Mouse (Mus musculus) testis, postnatal 10 days (tissue): ENCODE measurements at regions not wholly inside any gene's neighbourhood (a gene's known extent, or its start where the extent isn't known, plus 50 kb on each side); places are given as distances from the start of the nearest gene placed in this dataset.

ENCODE experiments used
- DNase-seq: peaks from one replicate; pipeline ENCODE4 v3.0.0; 2021; ENCODE audit warnings: low spot score

DNA sequence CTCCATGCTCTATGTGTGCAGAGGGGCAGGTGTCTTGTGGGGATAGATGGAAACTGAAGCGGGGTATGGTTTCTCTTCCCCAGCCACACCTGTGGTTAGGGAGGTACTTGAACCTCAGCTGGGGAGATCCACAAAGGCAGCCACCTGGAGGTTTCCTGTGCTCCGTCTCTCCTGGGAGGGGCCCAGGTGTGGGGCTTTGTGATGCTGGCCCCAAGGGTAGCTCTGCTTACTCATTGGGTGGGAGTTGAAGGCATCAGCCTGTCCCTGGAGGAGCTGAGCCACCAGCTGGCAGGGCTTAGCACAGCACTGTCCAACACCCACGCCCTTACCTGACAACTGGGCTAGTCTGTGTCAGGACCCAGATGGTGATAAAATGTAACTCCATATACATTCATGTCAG is 81.4 kb downstream of the Lhx2 start:
- no peak for DNase-seq

- DNase-seq = no peak
Observed at GRCm38 (mm10) chr2:38422406-38422805, 83.3 kb downstream of the Lhx2 start.

GRCm38 (mm10) chr2:38423886-38424277 is 84.8 kb downstream of the Lhx2 start:
- no peak for DNase-seq

GRCm38 (mm10) chr2:38424278-38424931 is 85.3 kb downstream of the Lhx2 start:
- no peak for DNase-seq

DNA sequence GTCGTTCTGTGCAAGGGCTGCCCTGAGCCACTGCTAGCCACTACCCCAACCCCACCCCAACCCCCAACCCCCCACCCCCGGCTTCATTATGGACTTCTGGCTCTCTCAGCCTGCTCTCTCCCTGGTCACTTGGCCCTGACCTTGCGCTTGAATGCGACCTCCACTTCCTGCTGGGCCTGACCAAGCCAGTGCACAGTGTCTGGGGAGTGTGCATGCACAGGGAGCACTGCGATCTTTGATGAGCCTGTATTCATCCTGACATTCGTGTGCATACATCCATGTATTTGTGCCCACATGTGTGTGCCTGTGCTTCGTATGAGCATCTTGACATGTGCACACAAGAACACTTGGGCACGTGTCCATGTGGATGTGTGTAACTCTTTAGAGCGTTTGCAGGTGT is 85.9 kb downstream of the Lhx2 start:
- no peak for DNase-seq

GRCm38 (mm10) chr2:38429752-38430378 is 81.6 kb upstream of the Nek6 start:
- peak; percentile 87 for DNase-seq

GRCm38 (mm10) chr2:38431546-38431945 is 79.9 kb upstream of the Nek6 start:
- DNase-seq = no peak

DNA sequence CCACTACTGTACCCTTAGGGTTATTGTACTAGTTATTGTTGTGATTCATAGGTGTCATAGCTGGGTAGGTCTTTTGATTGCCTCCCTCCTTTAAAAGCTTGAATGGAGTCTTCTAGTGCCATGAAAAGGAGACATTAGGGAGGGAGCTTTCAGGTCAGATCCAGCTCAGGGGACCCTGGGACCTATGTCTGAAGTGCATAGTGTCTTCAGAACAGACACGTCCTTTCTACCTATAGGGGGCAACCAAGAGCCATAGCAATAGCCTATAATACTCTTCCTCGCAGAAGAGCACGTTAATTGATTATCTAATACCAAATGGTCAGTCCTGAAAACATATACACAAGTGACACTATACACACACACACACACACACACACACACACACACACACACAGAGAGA is 77.7 kb upstream of the Nek6 start:
- DNase-seq = no peak

DNA sequence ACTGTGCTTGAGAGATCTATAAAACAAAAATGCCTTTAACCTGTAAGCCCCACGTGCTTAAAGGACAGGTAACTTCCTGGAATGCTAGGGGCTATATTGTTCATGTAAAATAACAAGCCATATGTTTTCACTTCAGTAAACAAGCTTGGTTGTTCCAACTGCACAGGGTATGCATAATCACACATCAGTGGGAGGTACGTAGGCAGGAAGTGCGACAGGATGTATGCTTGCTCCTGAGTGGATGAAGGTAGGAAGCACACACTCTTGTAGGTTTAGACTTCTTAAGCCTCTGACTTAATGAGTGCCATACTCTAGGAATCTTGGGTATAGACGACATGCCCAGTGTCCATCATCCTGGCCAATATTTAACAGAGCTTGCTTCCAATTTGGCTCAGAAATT is 74.7 kb upstream of the Nek6 start:
- DNase-seq = no peak

DNA sequence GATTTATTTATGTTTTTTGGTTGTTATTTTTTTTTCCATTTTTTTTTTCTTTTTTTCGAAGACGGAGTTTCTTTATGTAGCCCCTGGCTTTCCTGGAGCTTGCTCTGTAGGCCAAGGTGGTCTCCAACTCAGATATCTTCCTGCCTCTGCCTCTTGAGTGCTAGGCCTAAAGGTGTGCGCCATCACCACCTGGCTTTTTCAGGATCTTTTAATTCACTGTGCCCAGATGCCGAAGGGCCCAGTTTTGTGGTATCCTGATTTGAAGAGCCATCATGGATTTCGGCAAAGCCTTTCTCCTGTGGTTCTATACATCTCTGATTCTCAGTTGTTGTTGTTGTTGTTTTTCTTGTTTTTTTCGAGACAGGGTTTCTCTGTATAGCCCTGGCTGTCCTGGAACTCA is 72.3 kb upstream of the Nek6 start:
- DNase-seq = no peak

DNA sequence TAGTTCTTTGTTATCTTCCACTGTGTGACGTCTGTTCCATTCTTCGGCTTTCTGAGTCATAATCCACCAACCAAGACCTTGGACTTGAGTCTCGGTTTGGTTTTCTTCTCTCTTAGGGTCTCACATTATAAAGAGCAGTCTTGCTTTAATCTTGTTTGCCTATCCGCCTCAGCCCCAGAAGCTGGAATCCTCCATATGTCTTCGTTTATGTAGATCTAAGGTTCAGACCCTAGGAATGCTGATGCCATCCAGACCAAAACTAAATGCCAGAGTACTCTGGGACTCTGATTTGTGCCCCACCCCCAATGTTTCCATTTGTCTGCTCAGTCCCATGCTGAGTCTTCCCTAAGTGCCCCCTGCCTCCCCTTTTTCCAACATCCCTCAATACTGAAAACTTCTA is 71.5 kb upstream of the Nek6 start:
- DNase-seq = no peak

- DNase-seq = no peak
Observed at GRCm38 (mm10) chr2:38449092-38449491, 62.4 kb upstream of the Nek6 start.

DNA sequence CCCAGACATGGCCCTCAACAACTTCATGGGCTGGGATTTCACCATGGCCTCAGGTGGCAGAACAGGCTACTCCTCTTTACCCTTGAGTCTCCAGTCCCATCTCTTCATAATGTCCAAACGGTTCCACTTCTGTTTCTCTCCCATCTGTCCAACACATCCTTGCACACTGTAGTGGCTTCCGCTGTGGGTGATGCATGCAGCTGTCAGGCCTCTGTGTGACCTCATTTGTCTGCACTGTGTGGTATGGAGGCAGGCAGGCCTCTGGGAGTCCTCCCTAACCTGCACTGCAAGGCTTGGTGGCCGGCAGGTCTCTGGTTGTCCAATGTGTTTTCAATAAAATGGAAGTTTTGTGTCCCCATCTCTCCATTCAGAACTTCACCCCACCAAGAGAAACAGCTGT is 54.9 kb upstream of the Nek6 start:
- no peak for DNase-seq

GRCm38 (mm10) chr2:38460367-38460766 is 51.1 kb upstream of the Nek6 start:
- no peak for DNase-seq

- peak; percentile 51 for DNase-seq
Observed at GRCm38 (mm10) chr2:38460825-38461540, 50.5 kb upstream of the Nek6 start.
